Mouse (Mus musculus) right cerebral cortex, postnatal 14 days (tissue): ENCODE results near the gene Ppfibp2.

Experiments used
- DNase-seq: peaks from one replicate; pipeline ENCODE4 v3.0.0; 2022

The Ppfibp2 gene

GRCm38 (mm10) chr7:107618028-107618992 lies 23.3 kb downstream of the Ppfibp2 start:
- no peak for DNase-seq

GRCm38 (mm10) chr7:107619225-107619624 lies 24.2 kb downstream of the Ppfibp2 start:
- no peak for DNase-seq

- no peak for DNase-seq
Observed at GRCm38 (mm10) chr7:107620137-107620536, 25.1 kb downstream of the Ppfibp2 start.

GRCm38 (mm10) chr7:107624432-107624831 lies 29.4 kb downstream of the Ppfibp2 start:
- no peak for DNase-seq

GRCm38 (mm10) chr7:107625061-107625460 lies 30.1 kb downstream of the Ppfibp2 start, which contains the start of gene 5330417H12Rik:
Gene 5330417H12Rik, minus strand, starts transcription at chr7:107625161.
- DNase-seq: no peak

GRCm38 (mm10) chr7:107625781-107626180 lies 30.8 kb downstream of the Ppfibp2 start:
- no peak for DNase-seq

- no peak for DNase-seq
Observed at GRCm38 (mm10) chr7:107628383-107628782, 33.4 kb downstream of the Ppfibp2 start.

- DNase-seq: no peak
Observed at GRCm38 (mm10) chr7:107633201-107633600, 38.2 kb downstream of the Ppfibp2 start.

- DNase-seq: no peak
Observed at GRCm38 (mm10) chr7:107637398-107637797, 42.4 kb downstream of the Ppfibp2 start.

- DNase-seq: no peak
Observed at GRCm38 (mm10) chr7:107638026-107638425, 43.0 kb downstream of the Ppfibp2 start.

- DNase-seq: peak; percentile 29
Observed at GRCm38 (mm10) chr7:107642586-107643275, 47.7 kb downstream of the Ppfibp2 start.

GRCm38 (mm10) chr7:107644987-107645386 lies 50.0 kb downstream of the Ppfibp2 start:
- no peak for DNase-seq

- no peak for DNase-seq
Observed at GRCm38 (mm10) chr7:107648937-107649688, 54.1 kb downstream of the Ppfibp2 start.

- no peak for DNase-seq
Observed at GRCm38 (mm10) chr7:107649990-107650389, 55.0 kb downstream of the Ppfibp2 start.

GRCm38 (mm10) chr7:107651821-107652220 lies 56.8 kb downstream of the Ppfibp2 start:
- no peak for DNase-seq

GRCm38 (mm10) chr7:107656451-107656850 lies 61.4 kb downstream of the Ppfibp2 start:
- no peak for DNase-seq

GRCm38 (mm10) chr7:107659186-107659918 lies 64.3 kb downstream of the Ppfibp2 start:
- no peak for DNase-seq

GRCm38 (mm10) chr7:107661189-107661842 lies 66.3 kb downstream of the Ppfibp2 start:
- peak; percentile 64 for DNase-seq

GRCm38 (mm10) chr7:107661843-107662281 lies 66.9 kb downstream of the Ppfibp2 start:
- DNase-seq: no peak

- DNase-seq: no peak
Observed at GRCm38 (mm10) chr7:107663621-107664020, 68.6 kb downstream of the Ppfibp2 start.
